8 mouse cellular contexts compared by ENCODE assay signal in the genomic region with DNA sequence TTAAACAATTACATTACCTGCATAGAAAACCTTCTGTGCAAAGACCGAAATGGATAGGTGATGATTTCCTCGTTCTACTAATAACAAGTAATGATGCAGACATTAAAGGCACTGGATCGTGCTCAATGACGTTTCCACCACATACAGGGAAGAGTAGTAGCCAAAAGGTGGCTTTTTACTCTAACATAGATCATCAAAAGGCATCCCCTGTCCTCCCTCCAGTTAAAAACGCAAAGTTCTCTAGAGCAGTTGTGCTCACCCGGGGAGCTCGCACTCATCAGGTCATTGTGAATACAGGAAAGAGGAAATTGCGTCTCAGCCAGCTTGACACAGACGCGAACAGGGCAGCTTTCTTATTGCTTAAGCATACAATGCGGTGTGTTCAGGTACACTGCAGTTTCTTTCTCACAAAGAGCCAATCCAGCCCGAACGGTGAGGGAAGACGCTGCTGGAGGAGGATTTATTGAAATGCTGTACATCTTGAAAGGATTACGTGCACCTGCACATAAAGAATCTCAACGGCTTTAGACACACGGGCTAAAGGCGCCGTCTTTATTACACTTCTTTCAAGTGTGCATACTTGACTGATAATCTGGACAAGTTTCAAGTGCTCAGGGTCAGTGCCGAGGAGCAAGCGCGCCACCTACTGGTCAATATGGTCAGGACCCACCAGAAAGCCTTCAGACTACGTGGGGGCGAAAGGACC.
DNase-seq lines count a peak whose midpoint lies in the region; ATAC-seq and TF ChIP-seq lines count a peak whose summit lies in the region.

No protein-coding gene starts in this region.

- H3K9ac ChIP-seq in ES-Bruce4 (ENCODE audit: low read depth, poor library complexity, severe bottlenecking): no peak overlapping the region
- H3K9ac ChIP-seq in forebrain, embryonic 13.5 days: peak overlapping the region; percentile 62
- H3K9ac ChIP-seq in heart, postnatal 0 days (replicated peaks; ENCODE audit: low read depth, low read length): no peak overlapping the region; the same call in 1 of the 2 replicates
- no peak overlapping the region for H3K9ac ChIP-seq in liver, embryonic 15.5 days
- H3K9ac ChIP-seq in neural tube, embryonic 15.5 days (replicated peaks): peak overlapping the region; percentile 53

- no peak overlapping the region for H3K27ac ChIP-seq in ES-Bruce4 (ENCODE audit: insufficient read depth, low read length)
- H3K27ac ChIP-seq in forebrain, embryonic 13.5 days: no peak overlapping the region
- no peak overlapping the region for H3K27ac ChIP-seq in heart, postnatal 0 days (ENCODE audit: low read depth)
- H3K27ac ChIP-seq in liver, embryonic 15.5 days (replicated peaks): no peak overlapping the region
- H3K27ac ChIP-seq in neural tube, embryonic 15.5 days (replicated peaks): peak overlapping the region; percentile 68

- H3K9me3 ChIP-seq in ES-Bruce4 (replicated peaks; ENCODE audit: control insufficient read depth, insufficient read depth, low read length, poor library complexity, severe bottlenecking): no peaks in the 10 kb centered on the region
- no peaks in the 10 kb centered on the region for H3K9me3 ChIP-seq in forebrain, embryonic 13.5 days (replicated peaks)
- H3K9me3 ChIP-seq in heart, postnatal 0 days (replicated peaks; ENCODE audit: control insufficient read depth, low read length): no peaks in the 10 kb centered on the region
- H3K9me3 ChIP-seq in liver, embryonic 15.5 days (replicated peaks): no peaks in the 10 kb centered on the region
- H3K9me3 ChIP-seq in neural tube, embryonic 15.5 days (replicated peaks): no peaks in the 10 kb centered on the region

- H3K4me2 ChIP-seq in forebrain, embryonic 13.5 days: peak overlapping the region; percentile 73
- peak overlapping the region; percentile 86 for H3K4me2 ChIP-seq in heart, postnatal 0 days (ENCODE audit: low read depth, low read length)
- H3K4me2 ChIP-seq in liver, embryonic 15.5 days: peak overlapping the region; percentile 54
- peak overlapping the region; percentile 76 for H3K4me2 ChIP-seq in neural tube, embryonic 15.5 days

- 8% methylated on average over 24 of the region's 24 CpGs for WGBS in forebrain, embryonic 13.5 days
- 12% methylated on average over 24 of the region's 24 CpGs for WGBS in heart, postnatal 0 days
- WGBS in liver, embryonic 15.5 days (ENCODE audit: insufficient replicate concordance): 13% methylated on average over 24 of the region's 24 CpGs
- 8% methylated on average over 24 of the region's 24 CpGs for WGBS in neural tube, embryonic 15.5 days

- H3K36me3 ChIP-seq in ES-Bruce4 (ENCODE audit: control insufficient read depth, insufficient read depth, low read length, poor library complexity, severe bottlenecking): no peaks in the 10 kb centered on the region
- no peaks in the 10 kb centered on the region for H3K36me3 ChIP-seq in forebrain, embryonic 13.5 days (ENCODE audit: poor library complexity, severe bottlenecking)
- no peaks in the 10 kb centered on the region for H3K36me3 ChIP-seq in heart, postnatal 0 days (replicated peaks; ENCODE audit: control insufficient read depth, insufficient read depth, low read length)
- H3K36me3 ChIP-seq in liver, embryonic 15.5 days (replicated peaks): no peaks in the 10 kb centered on the region
- no peaks in the 10 kb centered on the region for H3K36me3 ChIP-seq in neural tube, embryonic 15.5 days

- TF ChIP-seq CTCF in ES-Bruce4 (IDR thresholded peaks at IDR 0.05; ENCODE audit: low read depth, low read length): peak; percentile 91
- peak; percentile 96 for TF ChIP-seq CTCF in heart, postnatal 0 days (IDR thresholded peaks at IDR 0.05; ENCODE audit: low read depth)

- 0 out of 2 replicates have a peak overlapping the region, but pooled peaks have one; percentile 24 for H3K4me3 ChIP-seq in ES-Bruce4 (ENCODE audit: low read depth, low read length)
- H3K4me3 ChIP-seq in forebrain, embryonic 13.5 days: peak overlapping the region; percentile 42
- H3K4me3 ChIP-seq in heart, postnatal 0 days (ENCODE audit: low read depth, low read length): peak overlapping the region; percentile 52
- peak overlapping the region; percentile 24; the same call in 1 of the 2 replicates for H3K4me3 ChIP-seq in liver, embryonic 15.5 days (replicated peaks)
- peak overlapping the region; percentile 50 for H3K4me3 ChIP-seq in neural tube, embryonic 15.5 days (replicated peaks)

- H3K4me1 ChIP-seq in ES-Bruce4 (ENCODE audit: control insufficient read depth, insufficient read depth, low read length): no peaks in the 10 kb centered on the region
- peaks cover 6% of the 10 kb centered on the region for H3K4me1 ChIP-seq in forebrain, embryonic 13.5 days
- no peaks in the 10 kb centered on the region for H3K4me1 ChIP-seq in heart, postnatal 0 days (ENCODE audit: control insufficient read depth, insufficient read depth)
- no peaks in the 10 kb centered on the region for H3K4me1 ChIP-seq in liver, embryonic 15.5 days (replicated peaks)
- peaks cover 4% of the 10 kb centered on the region; the same call in 1 of the 2 replicates for H3K4me1 ChIP-seq in neural tube, embryonic 15.5 days

- no peak for TF ChIP-seq POLR2A in ES-Bruce4 (IDR thresholded peaks at IDR 0.05; ENCODE audit: insufficient read depth, low read length)

- peak; percentile 68 for DNase-seq in heart, postnatal 0 days (ENCODE audit: low spot score)
- peak; percentile 79 to 89 for DNase-seq in kidney, postnatal 36 days
- peak; percentile 65 for DNase-seq in thymus, postnatal 0 days (ENCODE audit: low spot score)

- no peak for TF ChIP-seq EP300 in ES-Bruce4 (IDR thresholded peaks at IDR 0.05; ENCODE audit: insufficient read depth, low read depth, low read length)
- TF ChIP-seq EP300 in heart, postnatal 0 days (IDR thresholded peaks at IDR 0.05; ENCODE audit: low read depth): no peak

- ATAC-seq in cerebellum, adult (ENCODE audit: insufficient number of reproducible peaks, low FRiP score, low TSS enrichment): peak; percentile 77
- peak; percentile 86 for ATAC-seq in forebrain, embryonic 13.5 days
- ATAC-seq in heart, postnatal 0 days (ENCODE audit: insufficient read depth, low read depth): peak; percentile 64
- peak; percentile 22; the same call in 1 of the 2 replicates for ATAC-seq in liver, embryonic 15.5 days (ENCODE audit: insufficient read depth)
- ATAC-seq in neural tube, embryonic 15.5 days (ENCODE audit: low FRiP score): peak; percentile 92

- H3K27me3 ChIP-seq in ES-Bruce4 (ENCODE audit: control insufficient read depth, insufficient read depth, low read length, poor library complexity, severe bottlenecking): no peaks in the 10 kb centered on the region
- H3K27me3 ChIP-seq in forebrain, embryonic 13.5 days: no peaks in the 10 kb centered on the region
- H3K27me3 ChIP-seq in heart, postnatal 0 days (ENCODE audit: control insufficient read depth, insufficient read depth, low read length): peaks cover 15% of the 10 kb centered on the region; the same call in 1 of the 2 replicates
- no peaks in the 10 kb centered on the region for H3K27me3 ChIP-seq in liver, embryonic 15.5 days
- H3K27me3 ChIP-seq in neural tube, embryonic 15.5 days (replicated peaks): no peaks in the 10 kb centered on the region

Comparison
In these comparisons a context has a peak if more than half of its experiments do, and no peak if none do; other contexts are left out.
1. H3K9ac ChIP-seq: peak in forebrain, embryonic 13.5 days (single experiment) and neural tube, embryonic 15.5 days (single experiment); none in ES-Bruce4 (single experiment), heart, postnatal 0 days (single experiment) and liver, embryonic 15.5 days (single experiment).
2. ATAC-seq: peak in every context shown above with its lines; median percentile 92 in neural tube, embryonic 15.5 days; 86 in forebrain, embryonic 13.5 days; 77 in cerebellum, adult; 64 in heart, postnatal 0 days; 22 in liver, embryonic 15.5 days.
3. Peak in every context shown above with its lines, with median percentiles within 50 percentile points of each other: H3K4me3 ChIP-seq, H3K4me2 ChIP-seq and DNase-seq.